Mouse (Mus musculus) neural tube, embryonic 15.5 days (tissue): ENCODE measurements around the gene Spata31d1d. TPM values are rescaled to one million over a fixed set of nuclear protein-coding genes. Genes with fewer than 3 reads are reported as not detected.

Experiments
- ATAC-seq: fragments of 200-750 bp; cut with Nextera tagmentation; 2 replicates; pipeline ENCODE4 v1.8.0; 2017; ENCODE audit warnings: mild to moderate bottlenecking, moderate TSS enrichment, moderate library complexity; ENCODE audit not compliant: low FRiP score
- H3K27ac ChIP-seq: fragments of 300-500 bp; sonication (generic); replicated peaks from 2 replicates; pipeline ENCODE4 v1.5.1; 2015; ENCODE audit warnings: mild to moderate bottlenecking, inconsistent platforms
- H3K27me3 ChIP-seq: fragments of 300-500 bp; sonication (generic); replicated peaks from 2 replicates; pipeline ENCODE4 v1.6.1; 2015; ENCODE audit warnings: inconsistent platforms
- H3K36me3 ChIP-seq: fragments of 300-500 bp; sonication (generic); 2 replicates; pipeline ENCODE4 v1.6.1; 2015; ENCODE audit warnings: inconsistent platforms
- H3K4me1 ChIP-seq: fragments of 300-500 bp; sonication (generic); 2 replicates; pipeline ENCODE4 v1.6.1; 2015; ENCODE audit warnings: inconsistent platforms
- H3K4me2 ChIP-seq: fragments of 300-500 bp; sonication (generic); 2 replicates; pipeline ENCODE4 v1.6.1; 2015; ENCODE audit warnings: inconsistent platforms, mild to moderate bottlenecking, moderate library complexity
- H3K4me3 ChIP-seq: fragments of 300-500 bp; sonication (generic); replicated peaks from 2 replicates; pipeline ENCODE4 v1.5.1; 2015; ENCODE audit warnings: mild to moderate bottlenecking, inconsistent platforms
- H3K9ac ChIP-seq: fragments of 300-500 bp; sonication (generic); replicated peaks from 2 replicates; pipeline ENCODE4 v1.6.1; 2015; ENCODE audit warnings: mild to moderate bottlenecking, inconsistent platforms
- H3K9me3 ChIP-seq: fragments of 300-500 bp; sonication (generic); replicated peaks from 2 replicates; pipeline ENCODE4 v1.6.1; 2016; ENCODE audit warnings: inconsistent platforms
- WGBS: fragments of 180-500 bp; shearing (Covaris S2); methylation state at CpG from one replicate; pipeline ENCODE4 v1.1.7; 2015; ENCODE audit warnings: mixed read lengths; 5-methylcytosine and 5-hydroxymethylcytosine counted together
- polyA plus RNA-seq: library from polyadenylated mRNA; unstranded; fragments of >200 nt; fragmentation: Nextera tagmentation; extraction: Ambion mirVana; gene quantifications from 2 replicates; pipeline ENCODE4 v1.2.1, GENCODE M21; 2015

The Spata31d1d gene
- polyA plus RNA-seq, 1 experiment from 2014 or later = not detected

- Histone ChIP-seq H3K36me3 (no peaks in the 10 kb centered on the region), H3K27ac (no peak overlapping the region), H3K9ac (no peak overlapping the region), H3K9me3 (no peaks in the 10 kb centered on the region), H3K27me3 (no peaks in the 10 kb centered on the region), H3K4me3 (no peak overlapping the region), H3K4me2 (no peak overlapping the region), H3K4me1 (no peaks in the 10 kb centered on the region)
- WGBS = 89% methylated on average over 8 of the region's 8 CpGs
- no peak for ATAC-seq
These were observed 32.4 kb downstream of the Spata31d1d start for GRCm38 (mm10) chr13:59699131-59699530.

- Histone ChIP-seq H3K27ac (no peak overlapping the region), H3K4me2 (no peak overlapping the region), H3K36me3 (no peaks in the 10 kb centered on the region), H3K27me3 (no peaks in the 10 kb centered on the region), H3K9me3 (no peaks in the 10 kb centered on the region), H3K9ac (no peak overlapping the region), H3K4me3 (no peak overlapping the region), H3K4me1 (no peaks in the 10 kb centered on the region)
- WGBS = 90% methylated on average over 7 of the region's 7 CpGs
- no peak for ATAC-seq
These were observed 35.8 kb downstream of the Spata31d1d start for GRCm38 (mm10) chr13:59695781-59696180.

- no peak within 1 kb of the TSS for H3K9ac ChIP-seq
These were observed 37.5 kb downstream of the Spata31d1d start, which contains the start of gene 4921517D22Rik for GRCm38 (mm10) chr13:59694008-59694407. Gene 4921517D22Rik, minus strand, starts transcription at chr13:59694108.

GRCm38 (mm10) chr13:59691478-59691877, 40.1 kb downstream of the Spata31d1d start:
- Histone ChIP-seq H3K36me3 (no peaks in the 10 kb centered on the region), H3K9me3 (no peaks in the 10 kb centered on the region), H3K4me3 (no peak overlapping the region), H3K4me2 (no peak overlapping the region), H3K27me3 (no peaks in the 10 kb centered on the region), H3K9ac (no peak overlapping the region), H3K4me1 (no peaks in the 10 kb centered on the region), H3K27ac (no peak overlapping the region)
- WGBS = 20% methylated on average over 10 of the region's 10 CpGs
- no peak for ATAC-seq

More at GRCm38 (mm10) chr13:59694008-59694407, 37.5 kb downstream of the Spata31d1d start, which contains the start of gene 4921517D22Rik:
- no peak within 1 kb of the TSS for H3K4me3 ChIP-seq
- H3K27me3 ChIP-seq = no peaks in the 10 kb centered on the region
- no peaks in the 10 kb centered on the region for H3K36me3 ChIP-seq
- 93% methylated on average over 3 of the region's 3 CpGs for WGBS
- H3K4me2 ChIP-seq = no peak within 1 kb of the TSS
- no peaks in the 10 kb centered on the region for H3K4me1 ChIP-seq
- no peak within 1 kb of the TSS for H3K27ac ChIP-seq
- H3K9me3 ChIP-seq = no peaks in the 10 kb centered on the region
- no peak for ATAC-seq

- no peak for ATAC-seq
- no peak overlapping the region for H3K27ac ChIP-seq
- H3K4me3 ChIP-seq = no peak overlapping the region
- no peaks in the 10 kb centered on the region for H3K4me1 ChIP-seq
- no peaks in the 10 kb centered on the region for H3K36me3 ChIP-seq
- H3K4me2 ChIP-seq = no peak overlapping the region
- 89% methylated on average over 7 of the region's 7 CpGs for WGBS
- no peak overlapping the region for H3K9ac ChIP-seq
- H3K27me3 ChIP-seq = no peaks in the 10 kb centered on the region
- H3K9me3 ChIP-seq = no peaks in the 10 kb centered on the region
These were observed 41.0 kb downstream of the Spata31d1d start for GRCm38 (mm10) chr13:59690576-59690975.

GRCm38 (mm10) chr13:59689843-59690242, 41.7 kb downstream of the Spata31d1d start:
- H3K4me1 ChIP-seq = no peaks in the 10 kb centered on the region
- ATAC-seq = no peak
- no peaks in the 10 kb centered on the region for H3K27me3 ChIP-seq
- H3K36me3 ChIP-seq = no peaks in the 10 kb centered on the region
- H3K9ac ChIP-seq = no peak overlapping the region
- H3K9me3 ChIP-seq = no peaks in the 10 kb centered on the region
- H3K4me2 ChIP-seq = no peak overlapping the region
- no peak overlapping the region for H3K27ac ChIP-seq
- 93% methylated on average over 3 of the region's 3 CpGs for WGBS
- no peak overlapping the region for H3K4me3 ChIP-seq

- ATAC-seq = no peak
- H3K9ac ChIP-seq = no peak overlapping the region
- no peak overlapping the region for H3K4me3 ChIP-seq
- H3K4me2 ChIP-seq = no peak overlapping the region
- H3K36me3 ChIP-seq = no peaks in the 10 kb centered on the region
- H3K4me1 ChIP-seq = no peaks in the 10 kb centered on the region
- no peak overlapping the region for H3K27ac ChIP-seq
- no peaks in the 10 kb centered on the region for H3K9me3 ChIP-seq
- 91% methylated on average over 9 of the region's 9 CpGs for WGBS
- H3K27me3 ChIP-seq = no peaks in the 10 kb centered on the region
These were observed 42.2 kb downstream of the Spata31d1d start for GRCm38 (mm10) chr13:59689313-59689712.

GRCm38 (mm10) chr13:59688338-59688770, 43.2 kb downstream of the Spata31d1d start:
- Histone ChIP-seq H3K9me3 (no peaks in the 10 kb centered on the region), H3K4me2 (no peak overlapping the region), H3K36me3 (no peaks in the 10 kb centered on the region), H3K27ac (no peak overlapping the region), H3K9ac (no peak overlapping the region), H3K4me1 (no peaks in the 10 kb centered on the region), H3K27me3 (no peaks in the 10 kb centered on the region), H3K4me3 (no peak overlapping the region)
- no peak for ATAC-seq
- 72% methylated on average over 13 of the region's 13 CpGs for WGBS

GRCm38 (mm10) chr13:59685236-59685635, 46.3 kb downstream of the Spata31d1d start:
- Histone ChIP-seq H3K4me2 (no peak overlapping the region), H3K27me3 (no peaks in the 10 kb centered on the region), H3K9ac (no peak overlapping the region), H3K4me1 (no peaks in the 10 kb centered on the region), H3K9me3 (no peaks in the 10 kb centered on the region), H3K4me3 (no peak overlapping the region), H3K27ac (no peak overlapping the region), H3K36me3 (no peaks in the 10 kb centered on the region)
- no peak for ATAC-seq
- WGBS = 88% methylated on average over 3 of the region's 3 CpGs

GRCm38 (mm10) chr13:59682629-59683028, 48.9 kb downstream of the Spata31d1d start:
- Histone ChIP-seq H3K4me3 (no peak overlapping the region), H3K4me2 (no peak overlapping the region), H3K36me3 (no peaks in the 10 kb centered on the region), H3K9ac (no peak overlapping the region), H3K9me3 (no peaks in the 10 kb centered on the region), H3K4me1 (no peaks in the 10 kb centered on the region), H3K27me3 (no peaks in the 10 kb centered on the region), H3K27ac (no peak overlapping the region)
- no peak for ATAC-seq
- WGBS = 37% methylated on average over 7 of the region's 7 CpGs

- WGBS = 76% methylated on average over 4 of the region's 4 CpGs
- no peak for ATAC-seq
- no peak overlapping the region for H3K4me2 ChIP-seq
- no peaks in the 10 kb centered on the region for H3K9me3 ChIP-seq
- H3K9ac ChIP-seq = no peak overlapping the region
- no peak overlapping the region for H3K4me3 ChIP-seq
- H3K27me3 ChIP-seq = no peaks in the 10 kb centered on the region
- H3K27ac ChIP-seq = no peak overlapping the region
- H3K4me1 ChIP-seq = no peaks in the 10 kb centered on the region
- no peaks in the 10 kb centered on the region for H3K36me3 ChIP-seq
These were observed 51.6 kb downstream of the Spata31d1d start for GRCm38 (mm10) chr13:59679908-59680307.

- Histone ChIP-seq H3K36me3 (no peaks in the 10 kb centered on the region), H3K9me3 (no peaks in the 10 kb centered on the region), H3K4me3 (no peak overlapping the region), H3K9ac (no peak overlapping the region), H3K27ac (no peak overlapping the region), H3K4me2 (no peak overlapping the region), H3K4me1 (peaks cover 6% of the 10 kb centered on the region), H3K27me3 (no peaks in the 10 kb centered on the region)
- ATAC-seq = no peak
- WGBS = 55% methylated on average over 4 of the region's 4 CpGs
These were observed 52.2 kb downstream of the Spata31d1d start for GRCm38 (mm10) chr13:59679306-59679705.
